Mouse (Mus musculus) neural tube, embryonic 12.5 days (tissue): ENCODE data around the gene Bmp8a. TPM values are rescaled to one million over a fixed set of nuclear protein-coding genes. Genes with fewer than 3 reads are reported as not detected.
"Not testable (repeated sequence)": the region's sequence is repeated elsewhere in the genome, so short reads cannot be mapped to it uniquely, and the experiment has no call there.

Experiments
- ATAC-seq: fragments of 200-750 bp; cut with Nextera tagmentation; 2 replicates; pipeline ENCODE4 v1.8.0; 2017; ENCODE audit warnings: low read depth, mild to moderate bottlenecking, moderate TSS enrichment, moderate library complexity; ENCODE audit not compliant: low FRiP score
- H3K27ac ChIP-seq: fragments of 300-500 bp; sonication (generic); 2 replicates; pipeline ENCODE4 v1.5.1; 2016
- H3K27me3 ChIP-seq: fragments of 300-500 bp; sonication (generic); replicated peaks from 2 replicates; pipeline ENCODE4 v1.6.1; 2016; ENCODE audit warnings: mild to moderate bottlenecking
- H3K36me3 ChIP-seq: fragments of 300-500 bp; sonication (generic); 2 replicates; pipeline ENCODE4 v1.6.1; 2016; ENCODE audit warnings: mild to moderate bottlenecking
- H3K4me1 ChIP-seq: fragments of 300-500 bp; sonication (generic); 2 replicates; pipeline ENCODE4 v1.6.1; 2016
- H3K4me2 ChIP-seq: fragments of 300-500 bp; sonication (generic); replicated peaks from 2 replicates; pipeline ENCODE4 v1.6.1; 2016; ENCODE audit warnings: mild to moderate bottlenecking
- H3K4me3 ChIP-seq: fragments of 300-500 bp; sonication (generic); 2 replicates; pipeline ENCODE4 v1.5.1; 2016
- H3K9ac ChIP-seq: fragments of 300-500 bp; sonication (generic); 2 replicates; pipeline ENCODE4 v1.6.1; 2016; ENCODE audit warnings: mild to moderate bottlenecking
- H3K9me3 ChIP-seq: fragments of 300-500 bp; sonication (generic); 2 replicates; pipeline ENCODE4 v1.6.1; 2016; ENCODE audit warnings: mild to moderate bottlenecking
- WGBS: fragments of 180-500 bp; shearing (Covaris S2); methylation state at CpG from one replicate; pipeline ENCODE4 v1.1.7; 2016; 5-methylcytosine and 5-hydroxymethylcytosine counted together
- polyA plus RNA-seq: library from polyadenylated mRNA; unstranded; fragments of >200 nt; fragmentation: Nextera tagmentation; extraction: Ambion mirVana; gene quantifications from 2 replicates; pipeline ENCODE4 v1.2.1, GENCODE M21; 2016

Gene Bmp8a
- polyA plus RNA-seq, 1 experiment from 2014 or later, result 0.41 TPM

DNA sequence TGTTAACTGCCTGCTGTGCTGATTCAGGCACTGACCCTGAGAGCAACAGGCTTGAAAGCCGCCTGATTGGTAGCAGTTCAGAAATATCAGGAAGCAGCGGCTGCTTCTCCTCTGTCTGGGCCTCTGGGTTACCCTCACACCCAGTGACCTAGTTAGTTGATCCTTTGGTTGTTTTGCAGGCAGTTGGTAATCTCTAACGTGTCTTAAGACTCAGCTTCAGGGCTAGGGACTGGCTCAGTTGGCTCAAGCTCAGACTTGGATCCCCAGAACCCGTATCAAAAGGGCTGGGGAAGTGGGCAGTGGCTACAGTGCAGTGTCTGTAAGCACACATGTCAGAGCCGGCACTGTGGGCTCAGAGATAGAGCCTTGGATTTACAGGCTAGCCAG, 46.9 kb downstream of the Bmp8a start:
- Histone ChIP-seq H3K4me1 (no peaks in the 10 kb centered on the region), H3K9me3 (no peaks in the 10 kb centered on the region), H3K36me3 (peaks cover 95% of the 10 kb centered on the region), H3K9ac (no peak overlapping the region), H3K4me3 (no peak overlapping the region), H3K27me3 (no peaks in the 10 kb centered on the region), H3K4me2 (no peak overlapping the region), H3K27ac (no peak overlapping the region)
- no peak for ATAC-seq
- WGBS, result 86% methylated on average over 5 of the region's 5 CpGs

DNA sequence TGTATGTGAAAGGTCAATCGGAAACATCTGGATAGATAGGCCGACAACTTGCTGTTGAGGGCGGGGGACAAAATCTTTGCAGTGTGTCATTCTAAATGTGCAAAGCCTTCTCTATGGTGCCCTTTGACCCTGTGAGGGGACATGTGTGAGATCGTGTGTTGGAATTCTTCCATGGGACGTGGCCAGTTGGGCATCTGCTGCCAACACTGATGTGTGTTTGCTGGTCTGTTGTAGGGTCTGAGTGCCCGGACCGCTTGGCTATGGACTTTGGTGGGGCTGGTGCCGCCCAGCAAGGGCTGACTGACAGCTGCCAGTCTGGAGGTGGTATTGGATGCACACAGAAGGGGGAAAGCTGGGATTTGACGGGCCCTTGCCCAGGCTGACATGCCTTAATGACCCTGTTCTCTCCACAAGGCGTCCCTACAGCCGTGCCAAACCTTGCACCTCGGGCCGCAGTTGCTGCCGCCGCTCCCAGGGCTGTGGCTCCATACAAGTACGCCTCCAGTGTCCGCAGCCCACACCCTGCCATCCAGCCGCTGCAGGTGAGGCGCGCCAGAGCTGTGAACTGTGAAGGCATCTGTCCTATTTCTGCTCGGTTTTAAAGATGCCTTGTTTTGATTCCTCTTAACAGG, 47.4 kb downstream of the Bmp8a start:
- 92% methylated on average over 21 of the region's 21 CpGs for WGBS
- no peak overlapping the region for H3K9ac ChIP-seq
- no peaks in the 10 kb centered on the region for H3K27me3 ChIP-seq
- no peak overlapping the region for H3K4me3 ChIP-seq
- no peak overlapping the region for H3K4me2 ChIP-seq
- peaks cover 95% of the 10 kb centered on the region for H3K36me3 ChIP-seq
- no peaks in the 10 kb centered on the region for H3K4me1 ChIP-seq
- no peak for ATAC-seq
- H3K9me3 ChIP-seq, result no peaks in the 10 kb centered on the region
- no peak overlapping the region for H3K27ac ChIP-seq

DNA sequence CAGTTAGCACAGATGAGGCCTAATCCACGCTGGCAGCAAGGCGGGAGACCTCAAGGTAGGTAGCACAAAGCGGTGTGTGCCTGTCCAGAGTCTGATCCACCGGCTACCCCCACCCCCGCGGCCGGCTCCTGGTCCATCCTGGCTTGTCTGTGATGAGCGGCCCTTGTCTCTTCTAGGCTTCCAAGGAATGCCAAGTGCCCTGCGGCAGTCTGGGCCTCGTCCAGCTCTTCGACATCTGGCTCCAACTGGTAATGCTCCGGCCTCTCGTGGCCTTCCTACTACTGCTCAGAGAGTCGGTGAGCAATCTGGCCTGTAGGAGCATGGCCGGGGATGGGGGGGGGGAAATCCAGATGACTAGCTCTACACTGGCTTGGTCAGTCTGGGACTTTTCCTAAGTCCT, 48.0 kb downstream of the Bmp8a start:
- H3K4me2 ChIP-seq, H3K4me1 ChIP-seq, ATAC-seq, H3K4me3 ChIP-seq, H3K9me3 ChIP-seq, H3K27me3 ChIP-seq, H3K27ac ChIP-seq, H3K9ac ChIP-seq: not testable (repeated sequence)
- peaks cover 92% of the 10 kb centered on the region for H3K36me3 ChIP-seq
- 96% methylated on average over 15 of the region's 15 CpGs for WGBS

GRCm38 (mm10) chr4:123293661-123294443, 49.2 kb downstream of the Bmp8a start:
- 85% methylated on average over 7 of the region's 7 CpGs for WGBS
- Histone ChIP-seq H3K27ac (no peak overlapping the region), H3K36me3 (peaks cover 92% of the 10 kb centered on the region), H3K4me2 (no peak overlapping the region), H3K9ac (no peak overlapping the region), H3K4me3 (no peak overlapping the region), H3K27me3 (no peaks in the 10 kb centered on the region), H3K4me1 (no peaks in the 10 kb centered on the region), H3K9me3 (no peaks in the 10 kb centered on the region)
- ATAC-seq, result no peak

DNA sequence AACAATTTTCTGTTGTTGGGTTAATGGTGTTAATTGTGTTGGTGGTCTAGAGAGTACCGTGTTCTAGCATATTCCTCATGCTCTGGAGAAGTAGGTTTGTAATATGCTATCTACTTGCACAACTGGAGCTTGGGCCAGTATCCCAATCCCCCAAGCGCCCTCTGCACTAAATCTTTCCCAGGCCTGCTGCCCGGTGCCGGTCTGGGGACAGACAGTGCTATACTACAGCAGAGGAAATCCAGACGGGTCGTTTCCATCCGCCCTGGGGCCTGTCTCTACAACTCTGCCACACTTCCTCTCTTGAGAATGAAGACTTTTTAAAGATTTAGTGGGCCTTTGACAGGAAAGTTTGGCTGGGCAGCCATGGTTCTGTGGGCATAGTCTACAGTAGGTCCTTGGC, 50.1 kb downstream of the Bmp8a start:
- no peaks in the 10 kb centered on the region for H3K9me3 ChIP-seq
- no peak overlapping the region for H3K9ac ChIP-seq
- H3K4me1 ChIP-seq, result no peaks in the 10 kb centered on the region
- ATAC-seq, result no peak
- 88% methylated on average over 7 of the region's 7 CpGs for WGBS
- no peaks in the 10 kb centered on the region for H3K27me3 ChIP-seq
- no peak overlapping the region for H3K4me3 ChIP-seq
- no peak overlapping the region for H3K27ac ChIP-seq
- peaks cover 95% of the 10 kb centered on the region for H3K36me3 ChIP-seq
- H3K4me2 ChIP-seq, result no peak overlapping the region

- H3K27me3 ChIP-seq, result no peaks in the 10 kb centered on the region
- no peak for ATAC-seq
- H3K27ac ChIP-seq, result no peak overlapping the region
- H3K36me3 ChIP-seq, result peaks cover 96% of the 10 kb centered on the region
- H3K4me2 ChIP-seq, result no peak overlapping the region
- 93% methylated on average over 3 of the region's 3 CpGs for WGBS
- no peaks in the 10 kb centered on the region for H3K4me1 ChIP-seq
- no peak overlapping the region for H3K4me3 ChIP-seq
- no peaks in the 10 kb centered on the region for H3K9me3 ChIP-seq
- H3K9ac ChIP-seq, result no peak overlapping the region
Measured at GRCm38 (mm10) chr4:123292390-123292789, 50.7 kb downstream of the Bmp8a start.

GRCm38 (mm10) chr4:123289038-123289437, 54.0 kb downstream of the Bmp8a start:
- H3K9me3 ChIP-seq, result no peaks in the 10 kb centered on the region
- no peaks in the 10 kb centered on the region for H3K27me3 ChIP-seq
- H3K4me1 ChIP-seq, result peaks cover 22% of the 10 kb centered on the region
- whole genome bisulfite sequencing, result 91% methylated on average over 12 of the region's 12 CpGs
- no peak overlapping the region for H3K4me2 ChIP-seq
- H3K36me3 ChIP-seq, result peaks cover 75% of the 10 kb centered on the region
- no peak for ATAC-seq
- no peak overlapping the region for H3K9ac ChIP-seq
- no peak overlapping the region for H3K27ac ChIP-seq
- no peak overlapping the region for H3K4me3 ChIP-seq

DNA sequence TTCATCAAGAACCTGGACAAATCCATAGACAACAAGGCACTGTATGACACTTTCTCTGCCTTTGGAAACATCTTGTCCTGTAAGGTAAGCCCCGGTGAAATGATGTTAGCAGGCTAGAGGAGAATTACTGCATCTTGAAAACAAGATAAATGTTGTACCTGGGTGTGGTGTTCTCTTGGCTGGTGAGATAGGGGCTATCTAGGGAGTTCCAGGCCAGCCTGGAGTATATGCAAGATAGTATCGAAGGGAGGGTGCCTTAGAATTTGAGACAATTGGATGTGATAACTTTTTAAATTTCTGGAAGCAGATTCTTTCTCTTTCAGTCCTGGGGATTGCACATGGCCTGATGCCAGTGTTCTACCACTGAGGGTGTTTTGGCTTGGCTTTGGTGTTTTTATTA, 56.3 kb downstream of the Bmp8a start:
- H3K4me2 ChIP-seq, result no peak overlapping the region
- 98% methylated on average over 2 of the region's 2 CpGs for WGBS
- H3K4me3 ChIP-seq, result no peak overlapping the region
- H3K27me3 ChIP-seq, result no peaks in the 10 kb centered on the region
- no peaks in the 10 kb centered on the region for H3K9me3 ChIP-seq
- peaks cover 52% of the 10 kb centered on the region for H3K36me3 ChIP-seq
- ATAC-seq, result no peak
- no peak overlapping the region for H3K9ac ChIP-seq
- H3K27ac ChIP-seq, result no peak overlapping the region
- peaks cover 25% of the 10 kb centered on the region for H3K4me1 ChIP-seq

DNA sequence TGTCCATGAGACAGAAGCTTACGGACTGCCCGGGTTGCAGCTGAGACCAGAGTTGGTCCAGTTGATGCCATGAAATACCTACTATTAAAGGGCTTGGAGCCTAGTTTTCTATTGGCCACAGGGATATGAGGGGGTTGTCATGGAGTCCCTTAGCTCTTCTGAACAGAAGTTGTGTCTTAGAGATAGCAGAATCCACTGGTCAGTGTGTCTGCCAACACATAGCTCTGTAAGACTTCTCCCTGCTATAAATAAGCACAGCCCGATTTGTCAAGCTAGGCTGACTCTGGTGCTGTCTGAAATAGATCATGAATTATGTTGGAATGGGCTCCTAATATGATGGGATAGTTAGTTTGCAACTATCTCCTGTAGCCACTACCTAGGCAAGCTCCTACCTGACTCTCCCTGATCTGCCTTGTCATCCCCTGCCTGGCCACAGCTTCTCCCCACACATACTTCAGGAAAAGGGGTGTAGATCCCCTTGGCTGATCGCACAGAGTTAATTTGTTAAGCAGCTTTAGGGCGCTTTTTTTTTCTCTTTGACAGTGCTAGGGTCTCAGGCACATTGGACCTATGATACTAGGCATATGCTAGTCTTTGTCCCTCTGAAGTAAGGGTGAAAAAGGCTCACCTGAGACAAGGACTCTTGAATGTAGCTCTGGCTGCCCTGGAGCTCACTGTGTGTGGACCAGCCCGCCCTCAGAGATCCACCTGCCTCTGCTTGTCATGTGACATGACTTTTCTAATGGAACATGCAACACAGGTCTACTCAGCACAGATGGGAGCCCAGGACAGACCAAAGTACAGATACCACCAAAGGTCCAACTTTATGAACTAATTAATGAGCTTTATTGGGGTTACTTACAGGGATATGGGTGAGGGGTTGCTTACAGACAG, 58.1 kb downstream of the Bmp8a start:
- peaks cover 25% of the 10 kb centered on the region for H3K4me1 ChIP-seq
- H3K4me3 ChIP-seq, result 0 out of 2 replicates have a peak overlapping the region, but pooled peaks have one; percentile 3
- H3K27ac ChIP-seq, result no peak overlapping the region
- H3K36me3 ChIP-seq, result peaks cover 37% of the 10 kb centered on the region
- H3K9me3 ChIP-seq, result no peaks in the 10 kb centered on the region
- 82% methylated on average over 6 of the region's 6 CpGs for WGBS
- H3K9ac ChIP-seq, result peak overlapping the region; percentile 51; the same call in 1 of the 2 replicates
- no peak for ATAC-seq
- no peaks in the 10 kb centered on the region for H3K27me3 ChIP-seq
- H3K4me2 ChIP-seq, result peak overlapping the region; percentile 88

DNA sequence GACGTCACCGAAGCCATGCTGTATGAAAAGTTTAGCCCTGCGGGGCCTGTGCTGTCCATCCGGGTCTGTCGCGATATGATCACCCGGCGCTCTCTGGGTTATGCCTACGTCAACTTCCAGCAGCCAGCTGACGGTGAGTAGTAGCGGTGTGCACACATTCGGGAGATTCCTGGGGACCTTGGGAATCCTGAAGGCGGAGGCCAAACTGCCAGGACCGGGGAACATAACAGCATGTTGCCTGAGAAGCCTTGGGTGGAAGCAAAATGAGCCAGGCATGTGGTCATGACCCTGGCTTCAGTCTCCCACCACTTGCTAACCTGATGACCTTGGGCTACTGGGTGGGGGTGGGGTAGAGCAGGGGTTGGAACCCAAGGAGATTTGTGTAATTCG, 59.4 kb downstream of the Bmp8a start:
- WGBS, result 1% methylated on average over 13 of the region's 15 CpGs

GRCm38 (mm10) chr4:123282915-123283674, 60.0 kb downstream of the Bmp8a start:
- under 1% methylated on average over 44 of the region's 55 CpGs for WGBS

More for the DNA sequence above, 59.4 kb downstream of the Bmp8a start:
- Histone ChIP-seq H3K4me3 (peak overlapping the region; percentile 57), H3K4me2 (peak overlapping the region; percentile 88), H3K4me1 (peaks cover 25% of the 10 kb centered on the region), H3K9ac (peak overlapping the region; percentile 51), H3K36me3 (peaks cover 24% of the 10 kb centered on the region)
- not testable (repeated sequence) for H3K27ac ChIP-seq, H3K27me3 ChIP-seq, H3K9me3 ChIP-seq
- peak; percentile 9; the same call in 1 of the 2 replicates for ATAC-seq

More at GRCm38 (mm10) chr4:123282915-123283674, 60.0 kb downstream of the Bmp8a start:
- Histone ChIP-seq H3K36me3 (peaks cover 19% of the 10 kb centered on the region), H3K4me1 (peaks cover 25% of the 10 kb centered on the region), H3K4me3 (peak overlapping the region; percentile 57), H3K4me2 (peak overlapping the region; percentile 88), H3K9ac (peak overlapping the region; percentile 51)
- not testable (repeated sequence) for H3K27ac ChIP-seq, H3K9me3 ChIP-seq, H3K27me3 ChIP-seq
- ATAC-seq, result peak; percentile 79
